Mouse (Mus musculus) ES-E14 (cell line): ENCODE measurements around the gene Dkc1.

ENCODE experiments used
- MAFK ChIP-seq: IDR thresholded peaks from 2 replicates; pipeline ENCODE4 v1.6.1; 2014; ENCODE audit warnings: mild to moderate bottlenecking, low read depth, low read length, inconsistent platforms; ENCODE audit not compliant: insufficient read depth
- ZC3H11A ChIP-seq: IDR thresholded peaks from 2 replicates; pipeline ENCODE4 v1.6.1; 2012; ENCODE audit warnings: low read depth, mild to moderate bottlenecking, inconsistent platforms, low read length, borderline replicate concordance

- TF ChIP-seq MAFK = peak; percentile 76
- TF ChIP-seq ZC3H11A = no peak
Observed at GRCm38 (mm10) chrX:75137729-75138128, 42.1 kb downstream of the Dkc1 start.
